Mouse (Mus musculus) E14TG2a.4 (cell line): ENCODE results near the gene Dbr1.

Experiments used
- CTCF ChIP-seq: conservative IDR thresholded peaks from 2 replicates; pipeline ENCODE4 v1.5.1; 2014; ENCODE audit warnings: low read length
- POU5F1 ChIP-seq: IDR thresholded peaks from 2 replicates; pipeline ENCODE4 v1.6.1; 2014; ENCODE audit warnings: low read length, borderline replicate concordance

DNA sequence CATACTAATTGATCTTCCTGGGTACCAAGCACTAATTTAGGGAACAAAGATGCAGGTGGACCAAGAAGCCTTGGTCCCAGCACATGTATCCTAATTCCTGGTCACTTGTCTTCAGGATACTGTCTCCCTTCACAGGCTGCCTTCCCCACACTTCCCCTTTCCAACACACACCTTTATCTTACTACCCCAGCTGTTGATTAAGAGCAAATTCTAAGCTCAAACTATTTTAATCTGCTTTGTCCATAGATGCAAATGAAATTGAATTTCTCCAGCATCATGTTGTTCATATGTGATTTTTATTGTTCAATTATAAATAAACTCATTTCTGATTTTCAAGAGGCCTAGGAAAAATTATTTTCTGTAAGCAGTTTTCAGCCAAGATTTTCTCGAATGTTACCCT, 46.4 kb downstream of the Dbr1 start:
- TF ChIP-seq CTCF, result no peak
- no peak for TF ChIP-seq POU5F1
